Mouse (Mus musculus): ENCODE data around the gene Pim2.
"Not testable (repeated sequence)": the region's sequence is repeated elsewhere in the genome, so short reads cannot be mapped to it uniquely, and the experiment has no call there.

The Pim2 gene

DNA sequence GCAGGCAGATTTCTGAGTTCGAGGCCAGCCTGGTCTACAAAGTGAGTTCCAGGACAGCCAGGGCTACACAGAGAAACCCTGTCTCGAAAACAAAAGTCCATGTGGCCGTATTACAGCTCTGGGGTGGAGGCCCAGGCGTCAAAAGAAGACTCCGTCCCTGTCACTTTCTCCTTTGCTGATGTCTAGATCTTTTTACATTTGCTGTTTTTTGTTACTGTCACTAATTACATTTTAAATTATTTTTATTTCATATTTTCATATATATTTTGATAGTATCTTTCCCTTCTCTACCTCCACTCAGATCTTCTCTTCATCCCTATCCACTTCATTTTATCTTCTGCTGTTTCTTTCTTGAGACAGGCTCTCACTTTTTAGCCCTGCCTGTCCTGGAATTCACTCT is 29.7 kb downstream of the Pim2 start, which contains the start of gene Gm10491:
TSS of gene Gm10491 (minus strand) at position 101 of the 400 bp plus-strand sequence.
- DNase-seq (ENCODE audit: low spot score in 2 of 2), result no peak

- not testable (repeated sequence) for DNase-seq (ENCODE audit: low spot score in 2 of 2)
These were observed 31.2 kb downstream of the Pim2 start, which contains the start of gene Gm10490 for GRCm38 (mm10) chrX:7909242-7909641. Gene Gm10490 (plus strand): TSS chrX:7909542.

DNA sequence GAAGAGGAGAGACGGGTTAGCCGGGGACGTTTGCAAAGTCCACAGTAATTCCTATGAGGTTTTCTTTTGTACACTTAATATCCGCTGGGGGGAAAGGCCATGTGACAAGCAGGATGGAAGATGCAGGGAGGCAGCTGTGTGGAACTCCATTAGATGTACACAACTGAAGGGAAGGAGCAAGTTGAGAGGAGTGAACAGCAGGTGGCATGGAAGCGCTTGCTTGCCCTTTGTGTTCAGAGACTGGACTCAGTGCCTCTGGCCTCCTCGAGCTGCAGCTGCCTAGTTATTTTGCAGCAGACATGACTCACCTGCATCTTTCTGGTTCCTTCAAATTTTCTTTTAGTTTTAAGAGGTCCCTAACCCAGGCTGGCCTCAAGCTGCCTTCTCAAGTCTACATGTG is 32.4 kb downstream of the Pim2 start:
- no peak for DNase-seq (ENCODE audit: low spot score in 2 of 2)

DNA sequence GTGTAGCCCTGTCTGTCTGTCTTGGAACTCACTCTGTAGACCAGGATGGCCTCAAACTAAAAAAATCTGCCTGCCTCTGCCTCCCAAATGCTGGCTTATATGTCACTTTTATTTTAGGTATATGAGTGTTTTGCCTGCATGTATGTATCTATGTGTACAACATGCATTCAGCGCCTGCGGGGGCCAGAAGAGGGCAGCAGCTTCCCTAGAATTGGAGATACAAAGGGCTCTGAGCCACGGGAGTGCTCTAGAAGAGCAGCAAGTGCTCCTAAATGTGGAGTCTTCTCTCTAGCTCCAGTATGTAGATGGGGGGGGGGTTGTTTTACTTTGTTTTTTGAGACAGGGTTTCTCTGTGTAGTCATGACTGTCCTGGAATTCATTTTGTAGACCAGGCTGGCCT is 37.6 kb downstream of the Pim2 start:
- DNase-seq (ENCODE audit: low spot score in 2 of 2), result not testable (repeated sequence)

GRCm38 (mm10) chrX:7917960-7918359 is 39.9 kb downstream of the Pim2 start:
- DNase-seq (ENCODE audit: low spot score in 2 of 2), result not testable (repeated sequence)

GRCm38 (mm10) chrX:7919601-7920383 is 41.7 kb downstream of the Pim2 start, which contains the start of gene Pcsk1n:
Gene Pcsk1n (plus strand): TSS chrX:7919822.
- no peak for DNase-seq (ENCODE audit: low spot score in 2 of 2)

DNA sequence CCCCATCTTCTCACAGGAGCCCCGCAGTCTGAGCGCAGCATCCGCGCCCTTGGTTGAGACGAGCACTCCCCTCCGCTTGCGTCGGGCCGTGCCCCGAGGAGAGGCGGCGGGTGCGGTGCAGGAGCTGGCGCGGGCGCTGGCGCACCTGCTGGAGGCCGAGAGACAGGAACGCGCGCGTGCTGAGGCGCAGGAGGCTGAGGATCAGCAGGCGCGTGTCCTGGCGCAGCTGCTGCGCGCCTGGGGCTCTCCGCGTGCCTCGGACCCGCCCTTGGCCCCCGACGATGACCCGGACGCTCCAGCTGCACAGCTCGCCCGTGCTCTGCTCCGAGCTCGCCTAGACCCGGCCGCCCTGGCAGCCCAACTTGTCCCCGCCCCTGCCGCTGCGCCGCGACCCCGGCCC is 44.0 kb downstream of the Pim2 start:
- no peak for DNase-seq (ENCODE audit: low spot score in 2 of 2)

- DNase-seq (ENCODE audit: low spot score in 2 of 2), result no peak
These were observed 48.2 kb downstream of the Pim2 start for GRCm38 (mm10) chrX:7926266-7926665.

DNA sequence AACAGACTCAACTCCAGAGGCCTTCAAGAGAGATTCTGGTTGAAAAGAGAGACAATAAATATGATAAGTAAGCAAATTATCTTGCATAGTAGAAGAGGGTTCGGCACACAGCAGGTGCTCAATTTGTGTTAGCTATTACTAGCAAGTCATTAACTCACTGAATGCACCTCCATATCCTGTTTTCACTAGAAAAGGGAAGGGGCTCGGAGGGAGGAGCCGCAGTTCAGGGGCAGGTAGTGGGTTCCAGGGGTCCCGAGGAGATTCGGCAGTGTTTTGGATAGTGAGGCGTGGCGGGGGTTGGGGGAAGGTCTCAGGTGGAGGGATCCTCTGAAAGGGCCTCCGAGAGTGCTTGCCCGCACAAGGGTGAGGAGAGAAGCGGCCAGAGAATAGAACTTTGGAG is 49.1 kb downstream of the Pim2 start:
- no peak for DNase-seq (ENCODE audit: low spot score in 2 of 2)

DNA sequence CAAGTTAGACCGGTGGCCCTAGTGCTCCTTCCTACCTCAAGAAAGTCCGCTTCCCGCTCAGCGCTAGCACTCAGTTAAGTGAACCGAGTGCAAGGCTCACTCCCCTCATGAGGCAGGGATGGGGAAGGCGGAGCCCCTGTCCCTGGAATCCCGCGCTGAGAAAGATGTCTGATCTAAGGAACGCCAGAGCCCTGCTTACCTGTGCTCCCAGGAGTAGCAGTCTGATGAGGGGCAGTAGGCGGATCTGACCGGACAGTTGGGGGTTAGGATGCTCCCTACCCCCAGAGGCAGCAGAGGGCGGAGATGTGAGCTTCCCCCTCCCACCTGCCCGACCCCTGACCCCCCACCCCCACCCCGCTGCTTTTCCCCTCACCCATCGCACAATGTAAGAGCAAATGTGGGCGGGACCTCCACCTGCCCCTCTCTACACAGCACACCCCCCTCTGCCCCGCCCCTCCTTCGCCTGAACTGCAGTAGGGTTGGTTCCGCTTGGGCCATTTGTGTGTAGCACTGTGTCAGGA is 50.3 kb downstream of the Pim2 start, which contains the start of gene Eras:
TSS of gene Eras (minus strand) at position 338 of the 521 bp plus-strand sequence.
- no peak for DNase-seq (ENCODE audit: low spot score in 2 of 2)
